Mouse (Mus musculus): Measurements from ENCODE around the gene Nop16. TPM values are rescaled to one million over a fixed set of nuclear protein-coding genes. Genes with fewer than 3 reads are reported as not detected.
"Not testable (repeated sequence)": the region's sequence is repeated elsewhere in the genome, so short reads cannot be mapped to it uniquely, and the experiment has no call there.

Gene Nop16
- 1 to 10 TPM in 23 of 26 experiments, under 1 TPM in 3; 0.77 to 5.8 (median 2.2) TPM for total RNA-seq (2018; cell fraction: chromatin; rRNA removed)
- 10 to 100 TPM in 15 of 26 experiments, 1 to 10 TPM in 11; 5.9 to 16.8 (median 11.2) TPM for total RNA-seq (2018; cell fraction: cytosol; rRNA removed)
- total RNA-seq (2018; cell fraction: nucleus; rRNA removed) = 10 to 100 TPM in 1 of 26 experiments, 1 to 10 TPM in 25; 1.6 to 11.1 (median 3.7) TPM
- polyA plus RNA-seq (2018) = 17.0 to 43.5 TPM (median 34.3 TPM) in 3 replicates

DNA sequence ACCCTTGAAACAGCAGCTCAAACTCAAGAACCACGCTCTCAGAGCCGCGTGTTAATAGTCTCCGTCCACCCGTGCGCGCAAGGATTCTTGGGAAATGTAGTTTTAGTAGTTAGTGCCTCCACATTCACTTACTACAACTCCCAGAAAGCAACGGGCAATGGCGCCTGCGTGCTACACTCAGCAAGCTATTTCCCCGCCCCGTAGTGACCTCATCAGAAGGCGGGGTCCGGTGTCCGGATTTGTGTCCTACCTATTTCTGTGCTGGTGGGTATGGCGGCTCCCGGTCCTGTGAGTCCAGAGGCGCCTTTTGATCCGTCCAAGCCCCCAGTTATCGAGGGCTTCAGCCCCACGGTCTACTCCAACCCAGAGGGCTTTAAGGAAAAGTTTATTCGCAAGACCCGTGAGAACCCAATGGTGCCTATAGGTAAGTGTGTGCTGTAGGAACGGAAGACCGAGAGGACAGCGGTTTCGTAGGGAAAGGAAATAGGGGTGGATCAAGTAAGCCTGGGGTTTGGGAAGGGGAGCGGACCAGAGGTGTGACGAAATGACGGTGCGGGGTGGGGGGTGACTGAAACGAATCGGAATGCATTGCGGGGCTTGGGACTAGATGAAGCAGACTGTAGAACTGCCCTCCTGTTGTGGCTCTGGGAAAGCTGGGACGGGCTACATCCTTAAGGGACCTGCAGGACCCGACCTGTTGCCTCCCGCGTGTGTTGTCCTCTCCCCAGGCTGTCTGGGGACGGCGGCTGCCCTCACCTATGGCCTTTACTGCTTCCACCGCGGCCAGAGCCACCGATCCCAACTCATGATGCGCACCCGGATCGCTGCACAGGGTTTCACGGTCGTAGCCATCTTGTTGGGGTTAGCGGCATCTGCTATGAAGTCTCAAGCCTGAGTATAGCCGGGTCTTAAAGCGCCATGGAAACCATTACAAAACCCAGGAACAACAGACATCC lies at the start of gene Nop16, which contains the start of gene Higd2a:
Gene Nop16 (minus strand): TSS at position 95 of the 956 bp plus-strand sequence.
Gene Higd2a (plus strand): TSS at position 212 of the 956 bp plus-strand sequence.
- Histone ChIP-seq H3K27ac (peak within 1 kb of the TSS; percentile 61), H3K36me3 (ENCODE audit: inconsistent target) (peaks cover 8% of the 10 kb centered on the region; the same call in 1 of the 2 replicates), H3K4me3 (ENCODE audit: inconsistent target) (peak within 1 kb of the TSS; percentile 98), H3K79me2 (ENCODE audit: inconsistent target) (peaks cover 13% of the 10 kb centered on the region; the same call in 1 of the 2 replicates)
- under 1% methylated on average over 50 of the region's 51 CpGs for WGBS (ENCODE audit: missing documents)

DNA sequence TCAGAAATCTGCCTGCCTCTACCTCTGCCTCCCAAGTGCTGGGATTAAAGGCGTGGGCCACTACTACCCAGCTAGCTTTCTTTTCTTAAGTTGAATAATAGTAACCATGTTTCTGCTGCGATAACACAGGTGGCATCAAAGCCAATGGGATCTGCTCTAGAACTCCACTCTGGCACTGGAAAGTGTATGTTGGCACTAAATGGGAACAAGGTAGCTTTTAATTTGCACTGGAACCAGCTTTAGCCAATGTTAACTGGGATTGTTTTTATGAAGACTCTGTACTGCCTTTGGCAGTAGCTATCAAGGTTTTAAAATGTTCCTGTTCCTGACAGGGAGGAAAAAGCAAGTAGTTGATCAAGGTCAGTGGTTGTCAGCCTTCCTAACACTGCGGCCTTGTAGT lies 45.1 kb upstream of the Nop16 start:
- Histone ChIP-seq H3K27ac (no peak overlapping the region), H3K79me2 (ENCODE audit: inconsistent target) (peaks cover 66% of the 10 kb centered on the region; the same call in 1 of the 2 replicates), H3K4me3 (ENCODE audit: inconsistent target) (no peak overlapping the region), H3K36me3 (ENCODE audit: inconsistent target) (peaks cover 13% of the 10 kb centered on the region)
- 94% methylated on average over 3 of the region's 3 CpGs for WGBS (ENCODE audit: missing documents)

DNA sequence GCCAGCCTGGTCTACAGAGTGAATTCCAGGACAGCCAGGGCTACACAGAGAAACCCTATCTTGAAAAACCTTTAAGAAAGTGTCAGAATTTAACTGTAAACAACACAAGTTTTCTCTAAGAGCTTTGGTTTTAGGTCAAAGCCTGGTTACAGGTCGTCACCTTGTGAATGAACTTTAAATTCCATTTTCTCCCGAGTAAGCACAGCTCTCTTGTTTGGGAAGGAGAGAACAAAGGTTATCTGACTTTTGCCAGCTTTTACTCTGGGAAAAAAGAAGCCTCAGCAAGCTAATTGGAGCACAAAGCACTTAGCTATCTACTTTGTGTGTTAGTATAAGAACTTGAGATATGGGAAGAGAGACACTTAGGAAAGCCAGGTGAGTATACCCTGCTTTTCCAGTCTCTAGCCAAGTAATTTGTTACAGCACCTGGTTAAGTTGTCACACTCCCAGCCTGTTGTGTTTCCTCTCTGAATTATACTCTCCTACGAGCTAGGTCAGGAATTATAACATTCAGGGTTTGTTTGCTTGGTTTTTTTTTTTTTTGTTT lies 42.9 kb upstream of the Nop16 start:
- H3K27ac ChIP-seq = no peak overlapping the region
- H3K36me3 ChIP-seq (ENCODE audit: inconsistent target) = no peaks in the 10 kb centered on the region; the same call in 1 of the 2 replicates
- H3K4me3 ChIP-seq (ENCODE audit: inconsistent target) = no peak overlapping the region
- WGBS (ENCODE audit: missing documents) = 93% methylated on average over 3 of the region's 3 CpGs
- H3K79me2 ChIP-seq (ENCODE audit: inconsistent target) = peaks cover 88% of the 10 kb centered on the region

- Histone ChIP-seq H3K36me3 (ENCODE audit: inconsistent target) (no peaks in the 10 kb centered on the region), H3K27ac (no peak overlapping the region), H3K4me3 (ENCODE audit: inconsistent target) (no peak overlapping the region), H3K79me2 (ENCODE audit: inconsistent target) (peaks cover 97% of the 10 kb centered on the region)
- WGBS (ENCODE audit: missing documents) = 72% methylated on average over 4 of the region's 4 CpGs
Measured at GRCm38 (mm10) chr13:54629128-54629527, 39.2 kb upstream of the Nop16 start.

DNA sequence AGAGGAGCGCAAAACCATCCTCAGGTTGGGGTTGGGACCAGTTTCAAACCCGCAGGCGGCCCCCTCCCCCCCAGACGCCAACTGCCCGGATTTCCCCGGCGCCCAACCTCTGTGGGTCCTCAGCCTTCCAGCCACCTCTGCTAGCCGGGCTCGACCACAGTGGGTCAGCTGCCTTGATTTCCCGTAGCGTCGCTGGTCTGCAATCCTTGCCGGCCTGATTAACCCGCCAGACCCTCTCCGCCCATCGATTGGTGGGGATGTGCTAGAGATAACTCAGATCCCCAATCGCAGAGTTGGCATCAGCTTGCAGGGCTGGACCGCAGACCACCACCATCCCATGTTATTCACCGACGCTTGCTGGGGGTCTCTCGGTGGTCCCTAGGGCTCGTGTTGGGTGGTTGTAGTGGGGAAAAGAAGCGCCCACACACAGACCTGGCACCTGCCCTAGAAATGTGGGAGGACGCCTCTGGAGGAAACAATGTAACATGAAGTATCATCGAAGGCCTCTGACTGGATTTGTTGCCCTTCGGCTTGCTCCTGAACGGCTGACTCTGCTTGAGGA lies 32.2 kb upstream of the Nop16 start:
- Histone ChIP-seq H3K4me3 (ENCODE audit: inconsistent target) (peak overlapping the region; percentile 90), H3K27ac (peak overlapping the region; percentile 74), H3K36me3 (ENCODE audit: inconsistent target) (no peaks in the 10 kb centered on the region), H3K79me2 (ENCODE audit: inconsistent target) (peaks cover 54% of the 10 kb centered on the region)
- WGBS (ENCODE audit: missing documents) = under 1% methylated on average over 26 of the region's 27 CpGs

- H3K27ac ChIP-seq = peak within 1 kb of the TSS; percentile 74
- 15% methylated on average over 39 of the region's 44 CpGs for WGBS (ENCODE audit: missing documents)
- H3K4me3 ChIP-seq (ENCODE audit: inconsistent target) = peak within 1 kb of the TSS; percentile 90
- no peaks in the 10 kb centered on the region for H3K36me3 ChIP-seq (ENCODE audit: inconsistent target)
- H3K79me2 ChIP-seq (ENCODE audit: inconsistent target) = peaks cover 47% of the 10 kb centered on the region
Measured at GRCm38 (mm10) chr13:54621155-54621932, 31.5 kb upstream of the Nop16 start, which contains the start of gene Faf2. TSS of gene Faf2 (plus strand) at chr13:54621784.

DNA sequence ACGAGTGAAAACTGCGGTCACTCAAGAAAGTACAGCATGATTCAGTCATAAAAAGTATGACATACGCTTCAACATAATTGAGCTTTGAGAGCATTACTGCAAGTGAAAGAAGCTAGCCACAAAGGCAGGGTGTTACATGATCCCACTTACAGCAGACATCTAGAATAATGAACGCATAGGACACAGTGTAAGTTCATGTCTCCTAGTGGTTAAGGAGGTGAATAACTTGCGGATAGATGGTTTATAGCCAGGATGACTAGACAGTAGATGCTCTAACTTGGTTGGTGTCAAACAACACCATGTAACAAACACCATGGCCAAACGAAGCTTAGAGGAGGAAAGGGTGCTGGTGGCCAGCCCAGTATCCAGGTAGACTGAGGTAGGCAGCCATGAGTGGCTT lies 27.1 kb upstream of the Nop16 start:
- Histone ChIP-seq H3K4me3 (ENCODE audit: inconsistent target) (no peak overlapping the region), H3K36me3 (ENCODE audit: inconsistent target) (no peaks in the 10 kb centered on the region)
- 73% methylated on average over 6 of the region's 6 CpGs for WGBS (ENCODE audit: missing documents)

GRCm38 (mm10) chr13:54616307-54616706 lies 26.4 kb upstream of the Nop16 start:
- H3K36me3 ChIP-seq (ENCODE audit: inconsistent target) = no peaks in the 10 kb centered on the region
- no peak overlapping the region for H3K27ac ChIP-seq
- 92% methylated on average over 8 of the region's 8 CpGs for WGBS (ENCODE audit: missing documents)
- H3K4me3 ChIP-seq (ENCODE audit: inconsistent target) = no peak overlapping the region
- H3K79me2 ChIP-seq (ENCODE audit: inconsistent target) = no peaks in the 10 kb centered on the region

More for the DNA sequence above, 27.1 kb upstream of the Nop16 start:
- peaks cover 4% of the 10 kb centered on the region for H3K79me2 ChIP-seq (ENCODE audit: inconsistent target)
- no peak overlapping the region for H3K27ac ChIP-seq

DNA sequence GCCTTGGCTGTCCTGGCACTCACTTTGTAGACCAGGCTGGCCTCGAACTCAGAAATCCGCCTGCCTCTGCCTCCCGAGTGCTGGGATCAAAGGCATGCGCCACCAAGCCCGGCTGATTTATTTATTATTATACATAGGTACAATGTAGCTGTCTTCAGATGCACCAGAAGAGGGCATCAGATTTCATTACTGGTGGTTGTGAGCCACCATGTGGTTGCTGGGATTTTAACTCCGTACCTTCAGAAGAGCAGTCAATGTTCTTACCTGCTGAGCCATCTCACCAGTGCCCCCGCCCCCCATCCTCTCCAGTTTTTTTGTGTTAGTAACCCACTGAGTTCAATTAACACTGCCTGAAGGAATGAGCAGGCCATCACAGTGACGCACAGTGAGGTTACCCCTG lies 23.3 kb upstream of the Nop16 start:
- not testable (repeated sequence) for H3K36me3 ChIP-seq (ENCODE audit: inconsistent target); H3K79me2 ChIP-seq (ENCODE audit: inconsistent target); H3K27ac ChIP-seq; H3K4me3 ChIP-seq (ENCODE audit: inconsistent target)
- 78% methylated on average over 6 of the region's 8 CpGs for WGBS (ENCODE audit: missing documents)

GRCm38 (mm10) chr13:54610972-54611754 lies 21.3 kb upstream of the Nop16 start, which contains the start of gene Cltb:
TSS of gene Cltb (minus strand) at chr13:54611344.
- 0 out of 2 replicates have a peak within 1 kb of the TSS, but pooled peaks have one; percentile 17 for H3K27ac ChIP-seq
- H3K79me2 ChIP-seq (ENCODE audit: inconsistent target) = no peaks in the 10 kb centered on the region
- 2% methylated on average over 66 of the region's 66 CpGs for WGBS (ENCODE audit: missing documents)
- H3K36me3 ChIP-seq (ENCODE audit: inconsistent target) = no peaks in the 10 kb centered on the region
- peak within 1 kb of the TSS; percentile 41 for H3K4me3 ChIP-seq (ENCODE audit: inconsistent target)

DNA sequence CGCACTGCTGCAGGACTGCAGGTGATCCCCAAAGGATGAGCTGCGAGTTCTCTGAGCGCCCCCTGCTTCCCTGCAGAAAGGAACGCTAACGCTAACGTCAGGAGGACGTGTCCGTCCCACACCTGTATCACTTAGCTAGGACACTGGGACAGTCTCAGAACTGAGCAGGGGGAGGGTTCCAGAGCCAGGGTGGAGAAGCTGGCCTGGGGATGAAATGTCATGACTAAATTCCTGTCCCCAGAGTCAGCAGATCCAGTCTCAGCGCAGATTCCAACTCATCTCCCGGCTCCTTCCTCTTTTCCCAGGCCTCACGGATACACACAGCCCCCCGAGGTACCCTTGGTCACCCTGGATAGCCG lies 20.7 kb upstream of the Nop16 start:
- Histone ChIP-seq H3K27ac (no peak overlapping the region), H3K4me3 (ENCODE audit: inconsistent target) (peak overlapping the region; percentile 41), H3K79me2 (ENCODE audit: inconsistent target) (no peaks in the 10 kb centered on the region), H3K36me3 (ENCODE audit: inconsistent target) (no peaks in the 10 kb centered on the region)
- 20% methylated on average over 11 of the region's 13 CpGs for WGBS (ENCODE audit: missing documents)

DNA sequence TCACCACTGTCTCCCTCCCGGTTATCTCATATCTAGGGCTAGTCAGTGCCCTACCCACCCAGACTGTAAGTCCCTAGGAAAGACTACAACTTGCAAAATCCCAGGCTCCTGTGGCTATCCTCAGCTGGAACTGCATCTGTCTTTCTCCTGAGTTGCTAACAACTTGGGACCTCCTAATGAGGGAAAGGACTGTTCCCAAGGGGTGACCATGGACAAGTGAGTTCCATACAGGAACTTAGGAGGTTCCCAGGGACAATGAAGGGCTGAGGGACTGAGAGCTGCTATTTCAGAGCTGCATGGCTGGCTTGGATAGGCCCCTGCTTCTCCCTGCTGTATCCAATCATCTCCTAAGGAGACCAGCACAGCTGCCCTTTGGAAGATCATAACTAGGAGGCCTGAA lies 19.4 kb upstream of the Nop16 start:
- no peak overlapping the region for H3K4me3 ChIP-seq (ENCODE audit: inconsistent target)
- no peaks in the 10 kb centered on the region for H3K79me2 ChIP-seq (ENCODE audit: inconsistent target)
- no peak overlapping the region for H3K27ac ChIP-seq
- WGBS (ENCODE audit: missing documents) = 83% methylated on average over 1 of the region's 1 CpGs
- no peaks in the 10 kb centered on the region for H3K36me3 ChIP-seq (ENCODE audit: inconsistent target)

DNA sequence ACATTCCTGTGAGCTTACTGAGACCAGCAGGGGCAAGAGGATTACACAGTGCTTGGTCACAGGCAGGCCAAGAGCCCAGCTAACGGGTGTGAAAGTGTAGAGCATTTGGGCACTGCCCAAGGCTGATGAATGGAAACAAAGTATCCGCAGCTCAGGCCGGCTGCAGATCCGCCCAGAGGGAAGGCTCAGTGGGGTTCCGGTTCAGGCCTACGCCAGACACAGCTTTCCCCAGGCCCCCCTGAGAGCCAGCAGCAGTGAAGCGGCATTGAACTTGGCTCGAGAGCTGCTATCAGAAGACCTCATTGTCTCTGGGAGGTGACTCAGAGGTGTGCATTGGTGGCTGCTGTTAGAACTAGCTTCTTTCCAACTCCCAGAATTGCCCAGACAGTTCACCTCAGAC lies 18.8 kb upstream of the Nop16 start:
- WGBS (ENCODE audit: missing documents) = 94% methylated on average over 7 of the region's 8 CpGs
- no peaks in the 10 kb centered on the region for H3K36me3 ChIP-seq (ENCODE audit: inconsistent target)
- H3K4me3 ChIP-seq (ENCODE audit: inconsistent target) = no peak overlapping the region
- H3K79me2 ChIP-seq (ENCODE audit: inconsistent target) = no peaks in the 10 kb centered on the region
- H3K27ac ChIP-seq = no peak overlapping the region
